12 mouse cellular contexts compared by ENCODE assay signal in genomic region chr7:46395571-46395970, GRCm38 (mm10). TPM values are rescaled to one million over a fixed set of nuclear protein-coding genes. Genes with fewer than 3 reads are reported as not detected.
A peak's percentile ranks its signal among the peaks of the same experiment; 100 is the strongest.
DNase-seq lines count a peak whose midpoint lies in the region; ATAC-seq and TF ChIP-seq lines count a peak whose summit lies in the region.
"Had no signal": no experiment of that assay in that cellular context is flagged by ENCODE, and none has a peak within 500 bp of the region (broad histone marks: within the 10 kb centered on the region; RNA-seq: fewer than 3 reads in every experiment).

No protein-coding gene starts in this region.

- H3K27ac ChIP-seq in intestine, embryonic 14.5 days (ENCODE audit: low read depth) = no peak overlapping the region
- H3K27ac ChIP-seq in intestine, embryonic 16.5 days (ENCODE audit: low read length) = no peak overlapping the region
- no peak overlapping the region for H3K27ac ChIP-seq in embryonic facial prominence, embryonic 13.5 days
- no peak overlapping the region for H3K27ac ChIP-seq in forebrain, postnatal 0 days (ENCODE audit: low read depth, low read length)
- no peak overlapping the region for H3K27ac ChIP-seq in midbrain, embryonic 13.5 days

- H3K9ac ChIP-seq in intestine, embryonic 14.5 days (ENCODE audit: low read length) = no peak overlapping the region
- H3K9ac ChIP-seq in intestine, embryonic 16.5 days (ENCODE audit: low read depth, low read length) = no peak overlapping the region
- no peak overlapping the region for H3K9ac ChIP-seq in embryonic facial prominence, embryonic 13.5 days
- H3K9ac ChIP-seq in forebrain, postnatal 0 days = no peak overlapping the region
- peak overlapping the region; percentile 83; the same call in 1 of the 2 replicates for H3K9ac ChIP-seq in midbrain, embryonic 13.5 days (replicated peaks)

- no peaks in the 10 kb centered on the region for H3K9me3 ChIP-seq in intestine, embryonic 14.5 days (ENCODE audit: control insufficient read depth, low read length)
- H3K9me3 ChIP-seq in intestine, embryonic 16.5 days (ENCODE audit: control insufficient read depth, low read length) = no peaks in the 10 kb centered on the region
- H3K9me3 ChIP-seq in embryonic facial prominence, embryonic 13.5 days = no peaks in the 10 kb centered on the region
- no peaks in the 10 kb centered on the region for H3K9me3 ChIP-seq in forebrain, postnatal 0 days (ENCODE audit: low read length)
- no peaks in the 10 kb centered on the region for H3K9me3 ChIP-seq in midbrain, embryonic 13.5 days

- H3K4me2 ChIP-seq in intestine, embryonic 14.5 days (ENCODE audit: low read length) = peak overlapping the region; percentile 78
- H3K4me2 ChIP-seq in intestine, embryonic 16.5 days (ENCODE audit: low read depth, low read length) = no peak overlapping the region
- peak overlapping the region; percentile 90 for H3K4me2 ChIP-seq in embryonic facial prominence, embryonic 13.5 days
- peak overlapping the region; percentile 73 for H3K4me2 ChIP-seq in forebrain, postnatal 0 days (ENCODE audit: low read depth)
- peak overlapping the region; percentile 75 for H3K4me2 ChIP-seq in midbrain, embryonic 13.5 days (replicated peaks)

- H3K4me1 ChIP-seq in intestine, embryonic 14.5 days (replicated peaks; ENCODE audit: control insufficient read depth, insufficient read depth, low read length) = 0 out of 2 replicates have a peak, but pooled peaks cover 3% of the 10 kb centered on the region
- peaks cover 15% of the 10 kb centered on the region for H3K4me1 ChIP-seq in intestine, embryonic 16.5 days (ENCODE audit: control insufficient read depth, insufficient read depth, low read length)
- peaks cover 22% of the 10 kb centered on the region for H3K4me1 ChIP-seq in embryonic facial prominence, embryonic 13.5 days
- H3K4me1 ChIP-seq in forebrain, postnatal 0 days (ENCODE audit: insufficient read depth) = peaks cover 21% of the 10 kb centered on the region
- H3K4me1 ChIP-seq in midbrain, embryonic 13.5 days (replicated peaks) = peaks cover 49% of the 10 kb centered on the region

- ATAC-seq in intestine, embryonic 14.5 days (replicated peaks; ENCODE audit: low FRiP score, low TSS enrichment, low read depth) = no peak
- ATAC-seq in intestine, embryonic 16.5 days = no peak
- no peak for ATAC-seq in embryonic facial prominence, embryonic 13.5 days (ENCODE audit: insufficient number of reproducible peaks, insufficient read depth, low FRiP score, low TSS enrichment, low read depth)
- no peak for ATAC-seq in forebrain, postnatal 0 days
- no peak for ATAC-seq in midbrain, embryonic 13.5 days

- H3K36me3 ChIP-seq in intestine, embryonic 14.5 days (ENCODE audit: control insufficient read depth, insufficient read depth, low read length) = no peaks in the 10 kb centered on the region
- no peaks in the 10 kb centered on the region for H3K36me3 ChIP-seq in intestine, embryonic 16.5 days (ENCODE audit: control insufficient read depth, insufficient read depth, low read length)
- H3K36me3 ChIP-seq in embryonic facial prominence, embryonic 13.5 days = no peaks in the 10 kb centered on the region
- no peaks in the 10 kb centered on the region for H3K36me3 ChIP-seq in forebrain, postnatal 0 days (ENCODE audit: insufficient read depth)
- no peaks in the 10 kb centered on the region for H3K36me3 ChIP-seq in midbrain, embryonic 13.5 days

- TF ChIP-seq CTCF in forebrain, postnatal 0 days (IDR thresholded peaks at IDR 0.05; ENCODE audit: low read depth) = no peak

- peaks cover 75% of the 10 kb centered on the region for H3K27me3 ChIP-seq in intestine, embryonic 14.5 days (replicated peaks; ENCODE audit: control insufficient read depth, insufficient read depth, low read length)
- H3K27me3 ChIP-seq in intestine, embryonic 16.5 days (replicated peaks; ENCODE audit: control insufficient read depth, insufficient read depth, low read length) = peaks cover 53% of the 10 kb centered on the region
- H3K27me3 ChIP-seq in embryonic facial prominence, embryonic 13.5 days = peaks cover 82% of the 10 kb centered on the region
- H3K27me3 ChIP-seq in forebrain, postnatal 0 days (ENCODE audit: insufficient read depth, low read length) = no peaks in the 10 kb centered on the region
- peaks cover 63% of the 10 kb centered on the region for H3K27me3 ChIP-seq in midbrain, embryonic 13.5 days

- 33% methylated on average over 6 of the region's 6 CpGs for WGBS in intestine, embryonic 14.5 days
- 39% methylated on average over 6 of the region's 6 CpGs for WGBS in intestine, embryonic 16.5 days
- 25% methylated on average over 6 of the region's 6 CpGs for WGBS in embryonic facial prominence, embryonic 13.5 days
- WGBS in forebrain, postnatal 0 days = 52% methylated on average over 6 of the region's 6 CpGs
- WGBS in midbrain, embryonic 13.5 days = 42% methylated on average over 6 of the region's 6 CpGs

- no peak for DNase-seq in intestine, embryonic 14.5 days (ENCODE audit: low spot score)
- no peak for DNase-seq in forebrain, postnatal 0 days
- DNase-seq in natural killer cell, adult 2 months (ENCODE audit: low spot score in 2 of 2) = no peak
- DNase-seq in frontal cortex, postnatal 36 days (ENCODE audit: low spot score in 2 of 2) = no peak
- no peak for DNase-seq in layer of hippocampus, adult 9-10 months (ENCODE audit: low spot score)
- DNase-seq: adrenal gland, adult 2 months; kidney, postnatal 4 days had no signal

- 0 out of 2 replicates have a peak overlapping the region, but pooled peaks have one; percentile 39 for H3K4me3 ChIP-seq in intestine, embryonic 14.5 days (ENCODE audit: low read depth, low read length)
- no peak overlapping the region for H3K4me3 ChIP-seq in intestine, embryonic 16.5 days (ENCODE audit: low read length)
- peak overlapping the region; percentile 50; the same call in 1 of the 2 replicates for H3K4me3 ChIP-seq in embryonic facial prominence, embryonic 13.5 days
- peak overlapping the region; percentile 88 for H3K4me3 ChIP-seq in forebrain, postnatal 0 days (ENCODE audit: low read depth, low read length)
- H3K4me3 ChIP-seq in midbrain, embryonic 13.5 days (replicated peaks) = peak overlapping the region; percentile 69

RNA-seq across cellular contexts. Expression of gene Kcnc1, which starts 0.7 kb away (rescaled TPM):
- polyA plus RNA-seq in intestine, embryonic 14.5 days (2014; fragmentation: Nextera tagmentation; extraction: Ambion mirVana) = 0.35 and 0.98 TPM in 2 replicates
- 0.27 and 0.50 TPM in 2 replicates for polyA plus RNA-seq in intestine, embryonic 16.5 days (2015; fragmentation: Nextera tagmentation; extraction: Ambion mirVana)
- polyA plus RNA-seq in embryonic facial prominence, embryonic 13.5 days (2015; fragmentation: Nextera tagmentation; extraction: Ambion mirVana) = 0.34 and 0.39 TPM in 2 replicates
- total RNA-seq in forebrain, postnatal 0 days (2014; rRNA removed) = 19.2 and 23.3 TPM in 2 replicates
- polyA plus RNA-seq in forebrain, postnatal 0 days (2015; fragmentation: Nextera tagmentation; extraction: Ambion mirVana) = 9.3 and 22.8 TPM in 2 replicates
- 8.0 and 8.5 TPM in 2 replicates for polyA plus RNA-seq in midbrain, embryonic 13.5 days (2015; fragmentation: Nextera tagmentation; extraction: Ambion mirVana)

RNA-seq across cellular contexts. Expression of gene Myod1, which starts 19.3 kb away (rescaled TPM):
- not detected in 2 replicates for polyA plus RNA-seq in intestine, embryonic 14.5 days (2014; fragmentation: Nextera tagmentation; extraction: Ambion mirVana)
- polyA plus RNA-seq in intestine, embryonic 16.5 days (2015; fragmentation: Nextera tagmentation; extraction: Ambion mirVana) = 0.07 and 0.12 TPM in 2 replicates
- polyA plus RNA-seq in embryonic facial prominence, embryonic 13.5 days (2015; fragmentation: Nextera tagmentation; extraction: Ambion mirVana) = 10.2 and 14.5 TPM in 2 replicates
- total RNA-seq in forebrain, postnatal 0 days (2014; rRNA removed) = not detected in 2 replicates
- 0.19 TPM in 1 of 2 replicates, not detected in the other for polyA plus RNA-seq in forebrain, postnatal 0 days (2015; fragmentation: Nextera tagmentation; extraction: Ambion mirVana)
- polyA plus RNA-seq in midbrain, embryonic 13.5 days (2015; fragmentation: Nextera tagmentation; extraction: Ambion mirVana) = not detected in 2 replicates
- total RNA-seq: adrenal gland, adult 2 months; ES-E14 had no signal
- polyA plus RNA-seq: adrenal gland, adult 2 months; gonadal fat pad, adult 2 months had no signal
